Mouse (Mus musculus) mouse embryonic stem cell (cell line): Measurements from ENCODE around the gene Rab25.

Source experiments
- in situ Hi-C, 2 experiments: fragments of 300-500 bp; cut with MboI; formaldehyde crosslinking; loops; 1 replicate in 1 of 2; 3 replicates in 1 of 2; pipeline ENCODE4 v1.14.3; 2019 to 2020; ENCODE audit warnings: low sequenced_read_pairs in 2 of 2, low pct_unique_long_range_greater_than_20kb in 1 of 2, mixed read lengths in 1 of 2; ENCODE audit not compliant: unreplicated experiment in 1 of 2

Rab25 gene

DNA sequence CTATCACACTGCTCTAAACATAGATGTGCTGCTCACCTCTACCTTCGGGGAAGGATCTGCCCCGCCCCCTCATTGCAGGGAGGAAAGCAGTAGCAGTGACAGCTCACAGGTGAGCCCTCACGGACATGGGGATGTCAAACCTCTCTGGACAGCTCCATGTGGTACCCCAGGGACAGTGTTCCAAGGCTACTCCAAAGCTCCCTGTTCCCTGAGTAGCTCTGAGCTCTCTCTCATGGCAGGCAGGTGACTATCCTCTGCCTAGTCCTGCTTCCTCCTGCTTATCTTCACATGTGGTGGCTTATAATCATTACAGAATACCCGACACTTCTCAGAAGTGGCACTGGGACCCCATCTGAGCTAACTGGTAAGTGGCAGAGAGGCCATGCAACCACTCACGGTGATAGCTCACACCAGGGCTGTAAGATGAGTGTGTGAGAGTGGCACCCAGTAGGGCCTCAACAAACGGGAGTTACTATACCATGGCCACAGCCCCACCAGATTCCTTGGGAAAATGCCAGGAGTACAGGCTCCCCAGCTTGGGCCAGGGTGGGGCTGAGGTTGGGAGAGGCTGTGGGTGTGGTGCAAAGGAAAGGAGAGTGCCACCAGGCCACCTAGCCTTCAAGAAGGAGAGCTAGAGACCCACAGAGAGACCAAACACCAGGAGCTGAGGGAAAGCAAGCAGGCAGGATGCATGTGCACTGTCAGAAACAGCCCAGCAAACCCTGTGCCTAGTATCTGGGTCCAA, 1.3 kb downstream of the Rab25 start:
- in situ Hi-C loops = loop anchor here in 1 of 2 experiments (10.0 kb wide), 1 partner anchor 88 kb away; no protein-coding TSS in a partner anchor

GRCm38 (mm10) chr3:88544955-88545591, 3.0 kb downstream of the Rab25 start:
- in situ Hi-C loops = loop anchor here in 1 of 2 experiments (10.0 kb wide), 1 partner anchor 90 kb away; no protein-coding TSS in a partner anchor

GRCm38 (mm10) chr3:88544514-88544913, 3.6 kb downstream of the Rab25 start:
- in situ Hi-C loops = loop anchor here in 1 of 2 experiments (10.0 kb wide), 1 partner anchor 90 kb away; no protein-coding TSS in a partner anchor

DNA sequence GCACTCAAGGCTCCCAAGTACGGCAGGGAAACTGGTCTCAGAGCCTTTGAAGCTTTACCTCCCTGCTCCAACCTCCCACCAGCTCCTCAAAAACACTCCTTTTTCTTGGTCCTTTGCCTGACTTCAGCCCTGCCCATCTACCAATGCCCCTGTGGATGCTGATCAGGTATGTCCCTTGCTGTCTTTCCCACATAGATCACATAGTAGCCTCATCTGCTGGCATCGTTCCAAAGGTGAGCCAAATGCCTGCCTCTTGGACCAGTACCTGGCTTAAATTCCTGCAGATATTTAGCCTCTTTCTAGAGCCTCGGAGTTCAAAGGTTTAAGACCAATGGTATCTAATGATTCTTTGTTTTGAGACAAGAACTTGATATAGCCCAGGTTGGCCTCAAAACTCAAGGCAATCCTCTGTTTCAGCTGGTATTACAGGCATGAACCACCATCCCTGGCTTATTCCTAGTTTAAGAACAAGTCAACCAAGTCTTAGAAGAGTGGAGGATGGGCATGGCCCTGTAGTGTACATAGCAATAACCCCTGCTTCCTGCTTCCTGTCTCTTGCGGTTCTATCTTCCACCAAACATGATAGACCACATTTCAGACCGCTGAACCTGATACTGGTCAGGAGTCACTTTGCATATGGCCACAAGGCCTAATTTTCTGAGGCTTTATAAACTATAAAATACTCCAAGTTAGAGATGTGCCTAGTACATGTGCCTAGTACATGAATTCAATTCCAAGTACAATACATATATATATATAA, 4.3 kb downstream of the Rab25 start:
- in situ Hi-C loops = loop anchor here in 1 of 2 experiments (10.0 kb wide), 1 partner anchor 91 kb away; no protein-coding TSS in a partner anchor

- in situ Hi-C loops = loop anchor here in 1 of 2 experiments (10.0 kb wide), 1 partner anchor 92 kb away; no protein-coding TSS in a partner anchor
Observed at GRCm38 (mm10) chr3:88543174-88543573, 4.9 kb downstream of the Rab25 start.

- in situ Hi-C loops = loop anchor here in 1 of 2 experiments (10.0 kb wide), 1 partner anchor 92 kb away; no protein-coding TSS in a partner anchor
Observed at GRCm38 (mm10) chr3:88542486-88542885, 5.6 kb downstream of the Rab25 start.

- in situ Hi-C loops = loop anchor here in 1 of 2 experiments (10.0 kb wide), 1 partner anchor 93 kb away; no protein-coding TSS in a partner anchor
Observed at GRCm38 (mm10) chr3:88541622-88542401, 6.3 kb downstream of the Rab25 start.

- in situ Hi-C loops = loop anchor here in 1 of 2 experiments (10.0 kb wide), 1 partner anchor 95 kb away; no protein-coding TSS in a partner anchor
Observed at GRCm38 (mm10) chr3:88540085-88540484, 8.0 kb downstream of the Rab25 start.

DNA sequence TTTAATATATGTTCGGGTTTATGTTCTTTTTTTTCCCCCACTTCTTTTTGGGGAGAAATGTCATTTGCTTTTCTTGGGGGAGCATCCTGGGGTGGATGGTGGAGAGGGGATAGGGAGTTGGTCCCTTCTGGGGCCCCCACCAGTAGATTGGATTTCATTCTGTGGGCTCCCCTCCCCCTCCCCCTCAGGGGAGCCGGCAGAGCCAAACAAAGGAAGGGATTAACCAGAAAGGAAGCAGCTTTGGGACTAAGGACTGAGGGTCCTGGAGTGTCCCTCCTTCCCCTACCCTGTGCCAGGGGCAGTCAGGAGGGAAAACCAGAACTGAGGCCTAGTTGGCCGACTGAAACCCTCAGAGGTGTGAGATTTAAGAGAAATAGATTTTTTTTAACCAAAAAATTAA, 8.7 kb downstream of the Rab25 start:
- in situ Hi-C loops = no loop called here

DNA sequence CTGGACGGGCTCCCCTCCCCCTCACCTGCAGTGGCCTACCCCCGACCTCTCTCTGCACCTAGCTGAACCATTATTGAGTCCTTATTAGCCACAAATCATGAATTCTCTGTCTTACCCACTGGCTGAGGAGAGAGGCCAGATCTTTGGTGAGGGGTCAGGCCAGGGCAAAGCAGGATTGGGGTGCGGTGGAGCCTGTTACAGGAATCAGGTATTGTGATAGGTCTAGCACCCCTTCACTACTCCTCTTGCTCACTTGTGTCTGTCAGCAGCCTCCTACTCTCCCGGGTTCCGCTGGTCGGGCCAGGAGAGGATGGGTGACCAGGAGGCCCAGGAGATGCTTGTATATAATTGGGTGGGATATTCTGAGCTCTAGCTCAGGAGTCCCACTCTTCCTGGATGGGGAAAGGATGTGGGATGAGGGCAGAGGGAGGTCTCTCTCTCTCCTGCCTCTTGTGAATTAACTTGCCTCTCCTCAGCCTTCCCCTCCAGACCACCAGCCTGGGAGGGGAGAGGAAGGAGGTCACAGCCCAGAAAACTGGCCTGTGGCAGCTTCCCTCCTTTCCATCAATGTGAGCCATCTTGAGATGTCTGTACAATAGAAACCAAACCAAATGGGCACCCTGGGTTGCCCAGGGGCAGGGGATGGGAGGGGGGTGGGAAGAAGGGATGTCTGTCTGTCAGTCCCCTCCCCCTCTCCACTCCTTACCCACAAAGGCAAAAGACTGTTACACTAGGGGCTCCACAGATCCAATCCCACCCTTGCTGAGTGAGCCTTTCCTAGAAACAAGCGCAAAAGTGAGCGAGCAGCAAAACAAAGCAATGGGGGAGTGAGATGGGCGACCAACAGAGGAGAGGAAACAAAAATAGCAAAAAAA, 9.6 kb downstream of the Rab25 start:
- in situ Hi-C loops = no loop called here

- in situ Hi-C loops = no loop called here
Observed at GRCm38 (mm10) chr3:88537146-88537545, 11.0 kb downstream of the Rab25 start.

- in situ Hi-C loops = no loop called here
Observed at GRCm38 (mm10) chr3:88536103-88536930, 11.8 kb downstream of the Rab25 start.

DNA sequence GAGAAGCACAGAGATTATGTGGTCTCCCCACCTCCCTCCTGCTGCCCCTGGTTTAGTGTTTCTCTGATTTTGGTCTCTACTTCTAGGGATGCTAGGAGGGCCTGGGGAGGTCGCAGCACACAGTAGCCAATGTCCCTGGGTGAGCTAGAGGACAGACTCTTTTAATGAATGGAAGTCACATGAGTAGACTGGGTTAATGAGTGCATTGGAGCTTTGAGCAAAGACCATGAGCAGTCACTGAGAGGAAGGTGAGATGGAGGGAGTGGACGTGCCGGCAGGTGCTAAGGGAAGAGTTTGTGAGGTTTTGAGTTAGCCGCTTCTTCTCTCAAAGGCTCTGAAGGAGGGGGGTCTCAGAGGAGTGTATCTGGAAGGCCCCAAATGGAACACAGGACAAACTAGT, 12.6 kb downstream of the Rab25 start:
- in situ Hi-C loops = no loop called here

- in situ Hi-C loops = no loop called here
Observed at GRCm38 (mm10) chr3:88535005-88535404, 13.1 kb downstream of the Rab25 start.

DNA sequence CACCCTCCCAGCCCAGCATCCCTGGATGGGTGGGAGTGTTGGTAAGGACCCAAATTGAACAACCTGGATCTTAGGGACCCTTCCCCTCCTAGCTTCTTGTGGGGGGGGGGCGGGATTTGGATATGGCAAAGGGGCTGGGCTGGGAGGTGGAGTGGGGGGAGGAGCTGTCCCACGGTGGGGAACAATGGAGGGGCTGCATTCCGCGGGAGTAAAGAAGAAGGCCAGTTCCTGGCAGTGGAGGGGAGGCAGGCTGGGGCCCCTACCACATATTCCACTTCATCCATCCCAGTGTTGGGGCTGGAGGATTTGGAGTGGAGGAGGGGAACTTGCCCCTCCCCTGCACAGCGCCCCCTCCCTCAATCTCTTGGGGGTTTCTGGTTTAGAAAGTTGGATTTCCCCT, 14.4 kb downstream of the Rab25 start:
- in situ Hi-C loops = no loop called here

DNA sequence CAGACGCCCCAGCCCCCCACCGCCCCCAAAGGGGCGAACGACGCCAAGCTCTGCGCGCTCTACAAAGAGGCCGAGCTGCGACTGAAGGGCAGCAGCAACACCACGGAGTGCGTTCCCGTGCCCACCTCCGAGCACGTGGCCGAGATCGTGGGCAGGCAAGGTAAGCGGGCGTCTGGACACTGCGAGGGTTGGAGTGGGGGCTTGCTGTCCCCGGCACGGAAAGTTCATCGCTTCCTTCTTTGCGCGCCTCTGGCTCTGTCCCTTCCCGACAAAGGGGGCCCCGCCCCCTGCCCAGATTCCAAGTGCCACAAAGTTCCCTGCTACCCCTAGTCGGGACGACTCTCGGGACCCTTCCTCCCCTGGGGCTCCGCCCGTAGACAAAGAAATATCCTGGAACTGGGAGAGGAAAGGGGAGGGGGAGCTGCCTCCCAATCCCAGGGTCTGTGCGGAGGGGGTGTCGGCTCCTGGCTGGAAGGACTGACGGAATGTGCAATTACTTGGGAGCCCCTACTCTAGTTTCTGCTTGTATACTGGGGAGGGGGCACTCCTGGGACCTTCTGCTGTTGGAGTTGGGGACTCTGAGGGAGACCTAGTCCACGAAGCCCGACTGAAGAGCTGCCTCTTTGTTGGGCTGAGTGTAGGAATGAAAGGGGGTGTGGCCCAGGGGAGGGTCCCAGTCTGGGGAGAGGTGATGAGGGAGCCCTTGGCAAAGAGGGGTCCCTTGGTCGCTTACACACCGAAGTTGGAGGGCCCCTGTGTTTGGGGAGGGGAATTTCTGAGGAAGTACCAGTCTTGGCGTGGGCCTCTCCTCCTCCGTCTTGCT, 15.2 kb downstream of the Rab25 start:
- in situ Hi-C loops = no loop called here
